Mouse (Mus musculus) adrenal gland, adult 18-20 months (tissue): Measurements from ENCODE around the gene C2cd3. TPM values are rescaled to one million over a fixed set of nuclear protein-coding genes. Genes with fewer than 3 reads are reported as not detected.

Experiments
- DNase-seq, 2 experiments: peaks; one replicate each; pipeline ENCODE4 v3.0.0; 2021 to 2022; ENCODE audit warnings: low spot score in 2 of 2
- long read RNA-seq, 2 experiments: library from polyadenylated mRNA; stranded (forward); transcript quantifications; one replicate each; pipeline ENCODE4 v2.0.0; 2021
- total RNA-seq, 2 experiments: library from RNA; stranded (reverse); gene quantifications; 1 replicate in 1 of 2; 2 replicates in 1 of 2; pipeline ENCODE4 v1.2.3; 2021

C2cd3 gene
- total RNA-seq, result 10 to 100 TPM; 17.4 to 20.2 TPM
- long read RNA-seq, experiment 1, partial matches to known transcripts, result 2 of 2 reads
- long read RNA-seq, experiment 1, other reads (novel, unspliced or antisense), result 0 of 2 reads
- long read RNA-seq, experiment 2, partial matches to known transcripts, result 1 of 3 reads
- long read RNA-seq, experiment 2, other reads (novel, unspliced or antisense), result 2 of 3 reads

GRCm38 (mm10) chr7:100371495-100372451 lies at the start of gene C2cd3, which contains the start of gene Ppme1:
Gene C2cd3, plus strand, starts transcription at chr7:100372233.
Gene Ppme1, minus strand, starts transcription at chr7:100372307.
- DNase-seq, result peak; percentile 98 to 99

GRCm38 (mm10) chr7:100323721-100324120 lies 48.3 kb upstream of the C2cd3 start:
- DNase-seq, result no peak

GRCm38 (mm10) chr7:100325482-100325881 lies 46.6 kb upstream of the C2cd3 start:
- peak in 1 of 2 experiments; percentile 36 for DNase-seq

- no peak for DNase-seq
Observed at GRCm38 (mm10) chr7:100327514-100327913, 44.5 kb upstream of the C2cd3 start.

GRCm38 (mm10) chr7:100328636-100329035 lies 43.4 kb upstream of the C2cd3 start:
- DNase-seq, result no peak

- no peak for DNase-seq
Observed at GRCm38 (mm10) chr7:100331269-100331668, 40.8 kb upstream of the C2cd3 start.

GRCm38 (mm10) chr7:100335921-100336320 lies 36.1 kb upstream of the C2cd3 start:
- no peak for DNase-seq

- DNase-seq, result no peak
Observed at GRCm38 (mm10) chr7:100354984-100355383, 17.0 kb upstream of the C2cd3 start.

- DNase-seq, result no peak
Observed at GRCm38 (mm10) chr7:100356324-100356723, 15.7 kb upstream of the C2cd3 start.

GRCm38 (mm10) chr7:100356768-100357167 lies 15.3 kb upstream of the C2cd3 start:
- DNase-seq, result no peak

- DNase-seq, result no peak
Observed at GRCm38 (mm10) chr7:100357856-100358255, 14.2 kb upstream of the C2cd3 start.

GRCm38 (mm10) chr7:100363162-100363561 lies 8.9 kb upstream of the C2cd3 start:
- DNase-seq, result no peak

GRCm38 (mm10) chr7:100364888-100365287 lies 7.1 kb upstream of the C2cd3 start:
- DNase-seq, result no peak

- DNase-seq, result no peak
Observed at GRCm38 (mm10) chr7:100372452-100372980, 483 bp downstream of the C2cd3 start.

GRCm38 (mm10) chr7:100378257-100378656 lies 6.2 kb downstream of the C2cd3 start:
- DNase-seq, result no peak

GRCm38 (mm10) chr7:100381161-100381560 lies 9.1 kb downstream of the C2cd3 start:
- no peak for DNase-seq

- no peak for DNase-seq
Observed at GRCm38 (mm10) chr7:100383207-100383606, 11.2 kb downstream of the C2cd3 start.

GRCm38 (mm10) chr7:100388174-100388573 lies 16.1 kb downstream of the C2cd3 start:
- DNase-seq, result no peak

- DNase-seq, result no peak
Observed at GRCm38 (mm10) chr7:100390166-100390565, 18.1 kb downstream of the C2cd3 start.

GRCm38 (mm10) chr7:100392265-100392664 lies 20.2 kb downstream of the C2cd3 start:
- DNase-seq, result no peak

GRCm38 (mm10) chr7:100399231-100399913 lies 27.3 kb downstream of the C2cd3 start:
- no peak for DNase-seq
